Mouse (Mus musculus) heart, embryonic 12.5 days (tissue): ENCODE measurements around the gene Srcin1. TPM values are rescaled to one million over a fixed set of nuclear protein-coding genes. Genes with fewer than 3 reads are reported as not detected.

Experiments
- ATAC-seq: fragments of 200-750 bp; cut with Nextera tagmentation; 2 replicates; pipeline ENCODE4 v1.8.0; 2017; ENCODE audit warnings: moderate TSS enrichment, moderate library complexity; ENCODE audit not compliant: insufficient number of reproducible peaks, low FRiP score
- H3K27ac ChIP-seq: fragments of 300-500 bp; sonication (generic); 2 replicates; pipeline ENCODE4 v1.5.1; 2016; ENCODE audit warnings: mild to moderate bottlenecking, moderate library complexity; ENCODE audit not compliant: poor library complexity, severe bottlenecking
- H3K27me3 ChIP-seq: fragments of 300-500 bp; sonication (generic); replicated peaks from 2 replicates; pipeline ENCODE4 v1.6.1; 2016; ENCODE audit warnings: mild to moderate bottlenecking, moderate library complexity
- H3K36me3 ChIP-seq: fragments of 300-500 bp; sonication (generic); 2 replicates; pipeline ENCODE4 v1.6.1; 2016; ENCODE audit warnings: mild to moderate bottlenecking, moderate library complexity
- H3K4me1 ChIP-seq: fragments of 300-500 bp; sonication (generic); replicated peaks from 2 replicates; pipeline ENCODE4 v1.6.1; 2016; ENCODE audit warnings: mild to moderate bottlenecking
- H3K4me2 ChIP-seq: fragments of 300-500 bp; sonication (generic); 2 replicates; pipeline ENCODE4 v1.6.1; 2016; ENCODE audit warnings: mild to moderate bottlenecking, moderate library complexity
- H3K4me3 ChIP-seq: fragments of 300-500 bp; sonication (generic); 2 replicates; pipeline ENCODE4 v1.5.1; 2016; ENCODE audit warnings: mild to moderate bottlenecking
- H3K9ac ChIP-seq: fragments of 300-500 bp; sonication (generic); 2 replicates; pipeline ENCODE4 v1.6.1; 2016; ENCODE audit warnings: mild to moderate bottlenecking, moderate library complexity
- H3K9me3 ChIP-seq: fragments of 300-500 bp; sonication (generic); replicated peaks from 2 replicates; pipeline ENCODE4 v1.6.1; 2016; ENCODE audit warnings: mild to moderate bottlenecking, moderate library complexity
- WGBS: fragments of 180-500 bp; shearing (Covaris S2); methylation state at CpG from one replicate; pipeline ENCODE4 v1.1.7; 2016; 5-methylcytosine and 5-hydroxymethylcytosine counted together
- polyA plus RNA-seq: library from polyadenylated mRNA; unstranded; fragments of >200 nt; fragmentation: Nextera tagmentation; extraction: Ambion mirVana; gene quantifications from 2 replicates; pipeline ENCODE4 v1.2.1, GENCODE M21; 2016

Srcin1 gene
- polyA plus RNA-seq, 1 experiment from 2014 or later: not detected

DNA sequence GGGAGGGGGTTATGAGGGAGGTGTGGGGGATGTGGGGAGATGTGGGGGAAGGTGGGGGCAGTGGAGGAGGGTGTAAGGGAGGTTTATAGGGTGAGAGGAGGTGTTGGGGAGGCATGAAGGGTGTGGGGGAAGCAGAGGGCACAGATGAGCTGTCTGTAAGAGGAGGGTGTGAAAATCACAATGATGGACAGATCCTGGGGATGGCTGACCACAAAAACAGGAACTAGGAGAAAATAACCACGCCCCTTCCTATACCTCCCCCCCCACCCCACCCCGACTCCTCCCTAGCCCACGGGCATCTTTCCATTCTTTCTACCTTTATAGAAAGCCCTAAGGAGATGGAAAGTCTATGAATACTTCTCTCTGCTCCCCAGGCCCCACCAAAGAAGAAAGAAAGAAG lies 35.9 kb downstream of the Srcin1 start:
- H3K4me1 ChIP-seq: peaks cover 16% of the 10 kb centered on the region
- no peak overlapping the region for H3K4me3 ChIP-seq
- H3K27me3 ChIP-seq: peaks cover 98% of the 10 kb centered on the region
- H3K27ac ChIP-seq: no peak overlapping the region
- no peak overlapping the region for H3K9ac ChIP-seq
- H3K4me2 ChIP-seq: no peak overlapping the region
- no peak for ATAC-seq
- H3K9me3 ChIP-seq: no peaks in the 10 kb centered on the region
- no peaks in the 10 kb centered on the region for H3K36me3 ChIP-seq
- WGBS: 65% methylated on average over 3 of the region's 3 CpGs

DNA sequence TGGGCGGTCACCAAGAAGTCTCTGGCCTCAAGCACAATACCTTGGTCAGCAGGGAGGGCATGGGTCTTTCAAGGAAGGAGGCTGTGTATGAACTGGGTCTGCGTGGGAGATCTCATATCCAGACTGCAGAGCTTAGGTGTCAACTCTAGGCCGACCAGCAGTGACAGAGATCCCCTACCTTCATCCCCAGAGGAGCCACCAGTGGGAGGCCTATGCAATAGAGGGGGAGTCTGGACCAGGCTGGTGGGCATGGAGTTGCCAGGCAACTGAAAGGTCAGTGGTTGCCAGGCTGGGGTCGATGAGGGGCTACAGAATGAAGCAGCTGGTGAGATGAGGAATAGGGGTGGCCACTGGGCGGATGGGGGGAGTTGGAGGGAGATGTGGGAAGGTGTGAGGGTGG lies 36.4 kb downstream of the Srcin1 start:
- Histone ChIP-seq H3K4me3 (no peak overlapping the region), H3K9me3 (no peaks in the 10 kb centered on the region), H3K27ac (no peak overlapping the region), H3K9ac (no peak overlapping the region), H3K4me1 (peaks cover 21% of the 10 kb centered on the region), H3K27me3 (peaks cover 98% of the 10 kb centered on the region), H3K4me2 (no peak overlapping the region), H3K36me3 (no peaks in the 10 kb centered on the region)
- WGBS: 64% methylated on average over 5 of the region's 5 CpGs
- ATAC-seq: no peak

DNA sequence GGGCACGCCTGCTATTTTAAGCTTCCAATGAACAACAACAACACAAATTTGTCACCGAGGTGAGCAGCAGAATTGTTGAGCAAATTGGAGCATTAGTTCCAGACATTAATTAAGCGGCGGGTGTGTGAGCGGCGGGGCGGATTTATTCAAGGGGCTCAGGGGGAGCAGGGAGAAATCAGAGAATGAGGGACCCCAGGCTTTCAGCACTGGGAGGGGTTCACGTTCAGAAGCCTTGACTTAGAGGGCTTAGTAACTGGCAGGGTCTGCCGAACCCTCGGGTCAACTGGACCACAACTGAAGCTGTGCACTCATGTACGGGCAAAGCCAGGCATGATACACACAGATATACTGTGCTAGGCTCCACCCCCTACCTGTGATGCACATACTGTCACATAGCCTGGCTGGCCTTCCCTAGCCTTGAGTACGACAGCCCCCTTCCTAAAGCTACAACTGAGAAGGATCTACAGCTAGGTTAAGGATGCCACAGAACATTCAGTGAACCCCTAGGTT lies 38.4 kb downstream of the Srcin1 start:
- WGBS: 35% methylated on average over 12 of the region's 12 CpGs
- ATAC-seq: no peak
- Histone ChIP-seq H3K4me2 (peak overlapping the region; percentile 90; the same call in 1 of the 2 replicates), H3K4me1 (peaks cover 39% of the 10 kb centered on the region), H3K27me3 (peaks cover 98% of the 10 kb centered on the region), H3K27ac (no peak overlapping the region), H3K4me3 (peak overlapping the region; percentile 52), H3K36me3 (no peaks in the 10 kb centered on the region), H3K9me3 (no peaks in the 10 kb centered on the region), H3K9ac (0 out of 2 replicates have a peak overlapping the region, but pooled peaks have one; percentile 69)

DNA sequence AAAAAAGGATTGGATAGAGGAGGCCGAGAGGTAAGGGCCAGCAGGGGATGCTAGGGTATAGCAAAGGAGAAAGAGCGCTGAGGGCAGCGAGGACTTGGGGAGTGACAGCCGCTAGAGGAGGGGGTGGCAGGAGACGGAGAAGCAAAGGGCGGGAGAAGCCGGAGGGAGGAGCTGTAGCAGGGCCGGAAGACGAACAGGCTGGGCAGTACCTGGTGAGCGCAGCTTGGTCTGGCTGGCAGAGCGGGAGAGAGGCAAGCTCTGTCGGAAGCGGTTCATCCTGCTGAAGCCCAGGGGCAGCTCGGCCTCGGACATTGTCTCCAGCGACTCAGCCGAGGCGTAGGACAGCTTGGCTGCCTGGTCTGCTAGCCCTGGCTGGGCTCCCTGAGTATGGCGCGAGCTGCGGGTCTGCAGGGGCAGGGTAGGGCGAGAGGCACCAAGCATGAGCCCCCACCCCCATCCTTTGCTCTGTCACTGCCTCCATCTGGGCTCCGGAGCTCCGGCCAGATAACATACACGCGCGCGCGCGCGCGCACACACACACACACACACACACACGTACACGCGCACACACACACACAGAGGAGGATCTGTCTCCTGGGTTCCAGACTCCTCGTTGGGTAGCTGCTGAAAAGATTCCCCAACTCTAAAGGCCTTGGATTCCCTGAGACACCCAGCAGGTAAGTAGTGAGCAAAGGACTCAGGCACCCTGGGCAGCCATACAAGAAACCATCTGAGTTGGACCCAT lies 39.0 kb downstream of the Srcin1 start:
- H3K9ac ChIP-seq: peak overlapping the region; percentile 69
- no peaks in the 10 kb centered on the region for H3K9me3 ChIP-seq
- peaks cover 45% of the 10 kb centered on the region for H3K4me1 ChIP-seq
- no peak overlapping the region for H3K27ac ChIP-seq
- no peaks in the 10 kb centered on the region for H3K36me3 ChIP-seq
- peaks cover 98% of the 10 kb centered on the region for H3K27me3 ChIP-seq
- ATAC-seq: no peak; the same call in 1 of the 2 replicates
- under 1% methylated on average over 35 of the region's 36 CpGs for WGBS
- peak overlapping the region; percentile 90 for H3K4me2 ChIP-seq
- peak overlapping the region; percentile 52 for H3K4me3 ChIP-seq

DNA sequence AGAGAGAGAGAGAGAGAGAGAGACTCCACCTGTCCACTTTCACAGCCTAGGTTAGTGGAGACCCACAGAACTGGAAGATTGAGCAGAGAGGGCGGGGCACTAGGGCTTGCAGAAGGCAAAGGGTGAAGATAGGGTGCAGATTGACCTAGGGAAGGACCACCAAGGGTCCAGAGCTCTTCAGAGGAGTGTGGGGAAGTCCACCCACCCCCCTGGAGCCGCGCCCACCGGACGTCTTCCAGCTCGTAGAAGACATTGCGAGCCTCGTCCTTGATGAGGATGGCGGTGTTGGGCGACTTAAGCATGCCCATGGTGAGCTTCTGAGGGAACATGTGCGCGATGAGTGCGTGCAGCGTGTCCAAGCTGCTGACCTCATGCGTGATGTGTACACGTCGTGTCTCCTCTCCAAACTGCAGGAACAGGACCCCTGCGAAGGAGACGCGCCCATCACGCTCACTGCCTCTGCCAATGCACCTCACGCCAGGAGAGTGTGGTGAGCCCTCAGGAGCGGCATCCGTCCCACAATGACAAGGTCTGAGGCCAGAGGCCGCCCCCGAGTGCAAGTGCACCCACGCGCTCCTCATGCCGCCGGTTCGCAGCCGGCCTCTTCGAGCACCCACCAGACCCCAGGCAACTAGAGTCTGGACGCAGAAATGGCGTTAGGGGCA lies 39.8 kb downstream of the Srcin1 start:
- no peak for ATAC-seq
- H3K4me1 ChIP-seq: peaks cover 50% of the 10 kb centered on the region
- H3K27me3 ChIP-seq: peaks cover 95% of the 10 kb centered on the region
- H3K36me3 ChIP-seq: no peaks in the 10 kb centered on the region
- H3K9me3 ChIP-seq: no peaks in the 10 kb centered on the region
- peak overlapping the region; percentile 52 for H3K4me3 ChIP-seq
- H3K9ac ChIP-seq: peak overlapping the region; percentile 69; the same call in 1 of the 2 replicates
- H3K27ac ChIP-seq: no peak overlapping the region
- WGBS: 10% methylated on average over 35 of the region's 35 CpGs
- peak overlapping the region; percentile 90 for H3K4me2 ChIP-seq

DNA sequence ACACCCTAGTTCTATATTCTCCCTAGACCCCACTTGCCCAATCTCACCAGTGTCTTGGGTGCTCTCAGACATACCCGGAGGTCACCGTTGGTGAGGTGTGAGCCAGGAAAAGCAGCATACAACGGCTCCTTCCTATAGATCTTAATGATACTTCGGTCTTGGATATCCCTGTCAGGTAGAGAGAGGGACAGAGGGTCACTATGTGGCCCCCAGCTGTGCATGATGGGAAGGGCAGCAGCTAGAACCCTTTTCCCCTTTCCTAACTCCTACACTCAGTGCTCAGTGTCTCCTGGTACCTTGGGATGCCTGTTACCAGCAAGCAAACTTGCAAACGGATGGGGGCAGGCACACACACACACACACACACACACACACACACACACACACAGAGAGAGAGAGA lies 40.3 kb downstream of the Srcin1 start:
- Histone ChIP-seq H3K9ac (no peak overlapping the region), H3K4me1 (peaks cover 50% of the 10 kb centered on the region), H3K4me3 (no peak overlapping the region), H3K36me3 (no peaks in the 10 kb centered on the region), H3K4me2 (no peak overlapping the region), H3K27ac (no peak overlapping the region), H3K9me3 (no peaks in the 10 kb centered on the region), H3K27me3 (peaks cover 95% of the 10 kb centered on the region)
- ATAC-seq: no peak
- WGBS: 43% methylated on average over 5 of the region's 5 CpGs

DNA sequence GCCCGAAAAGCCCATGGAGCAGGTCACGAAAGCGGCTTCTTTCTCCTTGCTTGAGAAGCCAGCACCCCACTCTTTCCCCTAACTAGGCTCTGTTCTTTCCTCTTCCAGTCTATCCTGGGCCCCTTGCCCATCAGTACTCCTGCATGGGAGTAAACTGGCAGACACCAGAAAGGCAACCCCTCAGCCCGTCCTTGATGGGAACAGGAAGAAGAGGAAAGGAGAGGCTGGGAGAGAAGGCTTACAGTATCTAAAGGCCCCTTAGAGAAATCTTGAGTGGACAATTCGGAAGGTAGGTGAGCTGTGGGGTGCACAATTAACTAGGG lies 40.7 kb downstream of the Srcin1 start:
- H3K4me2 ChIP-seq: 0 out of 2 replicates have a peak overlapping the region, but pooled peaks have one; percentile 57
- H3K9ac ChIP-seq: no peak overlapping the region
- 20% methylated on average over 5 of the region's 5 CpGs for WGBS
- no peaks in the 10 kb centered on the region for H3K9me3 ChIP-seq
- H3K36me3 ChIP-seq: no peaks in the 10 kb centered on the region
- peaks cover 95% of the 10 kb centered on the region for H3K27me3 ChIP-seq
- H3K4me1 ChIP-seq: peaks cover 50% of the 10 kb centered on the region
- no peak overlapping the region for H3K27ac ChIP-seq
- 0 out of 2 replicates have a peak overlapping the region, but pooled peaks have one; percentile 35 for H3K4me3 ChIP-seq
- ATAC-seq: no peak

DNA sequence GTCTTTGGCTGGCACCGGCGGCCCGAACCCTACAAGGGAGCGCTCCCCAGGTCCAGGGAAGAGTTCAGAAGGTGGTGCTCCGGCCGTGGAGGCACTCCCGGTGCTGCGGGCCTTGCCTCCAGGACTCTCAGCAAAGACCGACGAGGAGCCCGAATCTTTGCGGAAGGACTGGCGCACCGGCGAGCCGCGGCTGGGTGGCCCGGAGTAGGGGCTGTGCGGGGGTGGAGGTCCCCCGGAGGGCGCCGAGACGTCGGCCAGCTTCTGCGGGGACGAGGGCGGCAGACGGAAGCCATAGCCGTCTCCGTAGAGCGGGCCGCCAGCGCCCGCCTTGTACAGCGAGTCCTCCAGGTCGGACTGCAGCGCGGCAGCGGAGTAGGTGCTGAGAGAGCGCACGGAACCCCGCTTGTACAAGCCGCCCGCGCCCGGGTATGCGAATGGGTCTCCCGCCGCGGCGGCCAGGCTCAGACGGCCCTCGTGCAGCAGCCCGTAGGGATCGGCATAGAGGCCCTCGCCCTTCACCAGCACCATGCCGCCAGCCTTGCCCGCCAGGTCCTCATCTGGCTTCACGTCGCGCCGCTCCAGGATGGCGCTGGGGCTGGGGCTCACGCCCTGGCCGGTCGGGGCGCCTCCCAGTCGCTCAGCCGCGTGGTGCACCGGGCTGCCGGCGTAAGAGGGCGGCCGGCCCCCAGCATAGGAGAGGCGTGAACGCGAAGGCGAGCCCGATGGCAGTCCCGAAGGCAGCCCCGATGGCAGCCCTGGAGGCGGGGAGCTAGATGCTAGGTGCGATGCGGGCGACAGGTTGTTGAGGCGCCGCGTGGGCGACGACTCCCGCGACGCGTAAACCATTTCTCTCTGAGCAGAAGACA lies 41.3 kb downstream of the Srcin1 start:
- H3K9me3 ChIP-seq: no peaks in the 10 kb centered on the region
- ATAC-seq: no peak
- WGBS: 2% methylated on average over 95 of the region's 95 CpGs

DNA sequence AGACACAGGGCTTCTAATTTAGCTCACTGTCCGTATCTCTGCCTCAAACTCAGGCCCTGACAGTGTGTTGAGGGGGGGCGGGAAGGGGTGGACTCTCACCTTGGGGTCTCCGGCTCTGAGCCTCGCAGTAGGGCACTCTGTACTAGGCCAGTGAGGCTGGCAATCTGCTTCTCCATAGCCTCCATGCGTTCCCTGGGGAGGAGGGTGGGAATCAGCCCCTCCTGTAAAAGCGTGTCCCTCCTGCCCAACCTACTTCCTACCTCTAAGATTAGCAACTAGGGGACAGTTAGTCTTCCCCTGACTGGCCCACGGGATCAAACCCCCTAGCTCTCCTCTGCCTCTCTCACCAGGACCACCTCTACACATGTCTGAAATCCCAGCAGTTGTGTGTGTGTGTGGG lies 42.3 kb downstream of the Srcin1 start:
- Histone ChIP-seq H3K4me1 (peaks cover 50% of the 10 kb centered on the region), H3K27me3 (peaks cover 97% of the 10 kb centered on the region), H3K4me3 (no peak overlapping the region), H3K9ac (no peak overlapping the region), H3K27ac (no peak overlapping the region), H3K36me3 (no peaks in the 10 kb centered on the region), H3K4me2 (no peak overlapping the region), H3K9me3 (no peaks in the 10 kb centered on the region)
- no peak for ATAC-seq
- 19% methylated on average over 7 of the region's 7 CpGs for WGBS

More for the DNA sequence above, 41.3 kb downstream of the Srcin1 start:
- H3K4me3 ChIP-seq: peak overlapping the region; percentile 35
- H3K4me2 ChIP-seq: peak overlapping the region; percentile 57
- H3K27me3 ChIP-seq: peaks cover 95% of the 10 kb centered on the region
- no peak overlapping the region for H3K9ac ChIP-seq
- H3K27ac ChIP-seq: no peak overlapping the region
- H3K36me3 ChIP-seq: no peaks in the 10 kb centered on the region
- peaks cover 50% of the 10 kb centered on the region for H3K4me1 ChIP-seq

DNA sequence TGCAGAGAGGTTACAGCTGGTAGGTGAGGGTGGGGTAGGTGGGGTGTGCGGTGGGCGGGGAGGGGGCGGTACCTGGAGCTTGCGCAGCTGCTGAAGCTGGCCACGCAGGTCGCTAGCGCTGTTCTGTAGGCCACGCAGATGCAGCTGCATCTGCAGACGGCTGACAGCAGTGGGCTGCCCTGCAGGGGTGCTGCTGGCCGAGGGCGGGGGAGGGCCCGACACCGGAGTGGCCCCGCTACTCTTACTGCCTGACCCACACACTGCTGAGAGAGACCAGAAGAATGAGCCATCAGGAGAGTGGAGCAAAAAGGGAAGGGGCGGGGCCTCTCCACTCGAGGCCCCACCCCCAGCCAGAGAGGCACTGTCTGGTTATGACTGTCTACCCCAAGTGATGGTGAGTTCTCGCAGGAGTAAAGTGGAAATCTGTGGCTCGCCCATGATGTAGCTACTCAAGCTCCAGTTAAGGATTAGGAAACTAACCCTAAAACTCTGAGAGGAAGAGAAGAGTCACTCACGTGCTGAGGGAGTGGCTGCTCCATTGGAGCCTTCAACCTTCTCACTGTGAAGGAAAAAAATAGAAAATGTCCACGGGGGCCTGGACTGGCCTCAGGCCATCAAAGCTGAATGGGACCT lies 42.9 kb downstream of the Srcin1 start:
- ATAC-seq: no peak; the same call in 1 of the 2 replicates
- peak overlapping the region; percentile 52 for H3K4me2 ChIP-seq
- no peaks in the 10 kb centered on the region for H3K36me3 ChIP-seq
- H3K9me3 ChIP-seq: no peaks in the 10 kb centered on the region
- H3K4me3 ChIP-seq: peak overlapping the region; percentile 20
- no peak overlapping the region for H3K27ac ChIP-seq
- WGBS: 4% methylated on average over 20 of the region's 20 CpGs
- peaks cover 97% of the 10 kb centered on the region for H3K27me3 ChIP-seq
- H3K4me1 ChIP-seq: peaks cover 50% of the 10 kb centered on the region
- peak overlapping the region; percentile 17; the same call in 1 of the 2 replicates for H3K9ac ChIP-seq
